Mouse (Mus musculus) cerebellum, postnatal 4 days (tissue): ENCODE results near the gene Nfxl1.

Experiments used
- DNase-seq, 2 experiments: peaks; one replicate each; pipeline ENCODE4 v3.0.0; 2022; ENCODE audit warnings: low spot score in 2 of 2, mixed read lengths in 1 of 2

The Nfxl1 gene

DNA sequence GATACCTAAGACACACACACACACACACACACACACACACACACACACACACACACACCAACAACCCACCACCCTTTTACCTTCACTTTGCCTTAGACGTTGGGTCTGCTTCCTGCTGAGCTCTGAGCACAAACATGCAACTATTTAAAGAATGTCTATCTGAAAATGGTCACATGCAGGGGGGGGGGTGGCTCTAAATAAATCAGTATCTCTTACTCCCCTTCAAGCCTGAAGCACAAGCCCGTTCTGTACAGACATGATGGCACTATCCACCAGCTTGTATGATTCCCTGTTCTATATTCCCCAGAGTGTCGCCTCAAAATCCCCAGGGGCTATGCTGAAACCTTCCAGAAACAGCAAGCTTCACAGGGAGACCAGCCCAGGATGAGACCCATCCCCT lies 57.7 kb downstream of the Nfxl1 start:
- DNase-seq, result no peak

DNA sequence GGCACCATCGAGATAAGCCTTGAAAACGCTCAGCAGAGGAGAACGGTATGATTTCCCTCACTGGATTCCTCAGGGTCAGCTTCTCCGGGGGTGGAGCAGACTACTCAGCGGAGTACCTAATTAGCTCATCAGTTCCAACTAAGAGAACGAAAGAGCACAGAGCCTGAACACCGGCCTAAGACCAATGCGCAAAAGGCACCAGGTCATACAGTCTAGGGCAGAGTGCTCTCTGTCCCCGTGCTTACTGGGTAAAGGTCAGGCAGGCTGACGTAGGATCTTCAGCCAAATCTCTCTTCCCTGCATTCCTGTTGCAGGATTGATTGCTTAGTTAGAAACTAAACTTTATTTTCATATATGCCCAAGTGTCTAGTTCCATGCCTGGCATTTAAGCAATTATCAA lies 61.2 kb downstream of the Nfxl1 start:
- no peak for DNase-seq

DNA sequence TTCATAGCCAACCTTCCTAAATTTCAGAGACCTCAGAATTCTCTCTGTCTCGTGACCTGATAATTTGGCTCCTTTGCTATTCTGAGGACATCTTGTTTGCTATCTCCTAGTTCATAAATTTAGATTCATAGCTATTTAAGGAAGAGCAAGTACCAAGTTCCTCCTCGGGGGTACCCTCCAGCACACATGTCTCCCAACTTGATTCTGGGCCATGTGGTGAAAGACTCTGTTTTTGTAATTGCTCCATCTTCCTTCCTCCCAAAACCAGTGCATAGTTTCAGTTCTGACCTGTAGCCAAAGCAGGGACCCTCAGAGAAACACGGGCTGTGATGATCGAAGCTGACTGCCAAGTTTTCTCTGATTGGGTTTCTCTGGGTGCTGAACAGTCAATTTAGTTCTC lies 62.7 kb downstream of the Nfxl1 start:
- DNase-seq, result no peak

DNA sequence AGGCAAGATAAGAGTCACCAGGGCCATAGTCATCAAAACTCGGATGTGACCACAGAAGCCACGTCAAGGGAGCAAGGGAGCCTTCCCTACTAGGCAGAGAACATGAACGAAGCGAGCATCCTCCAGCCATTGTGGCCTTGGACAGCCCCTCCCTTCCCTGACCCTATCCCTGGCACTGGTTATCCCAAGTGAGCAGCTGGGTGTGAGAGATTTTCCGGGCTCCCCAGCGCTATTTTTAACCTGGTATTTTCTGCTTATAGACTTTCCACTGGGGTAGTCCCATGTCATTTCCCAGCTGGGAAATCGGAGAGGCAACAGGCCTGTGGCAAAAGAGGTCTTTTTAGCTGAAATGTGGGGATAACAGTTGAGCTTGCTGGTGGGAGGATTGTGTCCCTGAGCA lies 65.6 kb downstream of the Nfxl1 start:
- no peak for DNase-seq

DNA sequence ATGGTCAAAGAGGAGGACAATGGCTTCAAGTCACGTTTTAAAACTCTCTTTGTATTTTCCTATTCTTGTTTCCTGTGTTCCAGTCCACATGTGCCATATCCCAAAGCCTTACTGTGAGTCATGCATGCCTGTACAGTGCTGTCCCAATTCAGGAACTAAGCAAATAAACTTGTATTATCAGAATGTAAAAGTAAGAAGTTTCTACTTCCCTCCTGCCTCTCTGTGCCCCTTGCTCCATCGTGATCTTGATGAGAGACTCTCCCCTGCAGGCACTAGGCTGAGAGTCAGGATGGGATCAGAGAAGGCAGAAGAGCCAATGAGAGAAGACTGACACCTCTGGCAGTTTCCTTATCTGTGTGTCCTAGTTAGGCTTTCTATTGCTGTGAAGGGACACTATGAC lies 68.3 kb downstream of the Nfxl1 start:
- no peak for DNase-seq

DNA sequence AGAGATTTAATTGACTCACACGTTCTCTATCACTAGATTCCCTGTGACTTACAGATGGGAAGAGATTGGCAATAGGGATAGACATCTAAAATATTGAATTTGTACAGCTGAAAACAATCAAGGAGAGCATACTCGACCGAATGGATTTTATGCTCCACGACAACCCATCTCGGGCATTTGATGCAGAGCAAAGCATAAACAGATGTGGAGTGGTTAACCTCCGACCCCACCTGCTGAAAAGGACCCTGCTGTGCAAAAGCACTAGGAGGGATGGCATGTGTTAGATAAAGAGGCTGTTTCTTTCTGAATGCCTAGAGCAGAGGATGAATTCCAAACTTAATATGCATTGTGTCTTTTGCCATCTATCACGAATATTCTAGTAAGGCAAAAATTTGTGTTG lies 79.0 kb downstream of the Nfxl1 start:
- no peak for DNase-seq

DNA sequence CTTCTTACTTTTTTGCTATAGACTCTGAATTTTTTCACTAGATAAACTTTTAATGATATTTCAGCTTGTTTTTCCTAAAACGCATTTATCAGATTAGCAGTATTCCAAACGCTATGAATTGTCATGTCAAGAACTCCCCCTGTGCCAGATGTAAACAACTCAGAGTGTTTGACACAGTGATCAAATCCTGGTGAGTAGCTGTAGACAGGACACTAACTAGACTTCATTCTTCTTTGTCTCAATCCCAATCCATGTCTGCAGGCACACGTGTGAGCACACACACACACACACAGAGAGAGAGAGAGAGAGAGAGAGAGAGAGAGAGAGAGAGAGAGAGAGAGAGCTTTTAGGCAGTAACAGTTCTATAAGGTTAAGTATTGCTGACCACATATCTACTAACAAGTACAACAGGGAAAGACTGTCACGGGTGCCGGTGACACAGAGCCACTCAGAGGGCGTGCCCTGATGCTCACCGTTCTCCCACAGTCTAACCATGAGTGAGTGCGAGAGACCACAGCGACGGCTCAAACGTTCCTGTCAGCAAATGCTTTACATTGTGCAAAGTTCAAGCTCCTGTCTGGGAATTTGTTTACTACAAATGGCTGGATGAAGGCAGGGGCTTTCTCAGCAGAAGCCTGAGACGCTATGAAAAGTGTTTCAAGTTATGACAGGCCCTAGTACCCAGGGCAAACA lies 87.0 kb downstream of the Nfxl1 start:
- no peak for DNase-seq

DNA sequence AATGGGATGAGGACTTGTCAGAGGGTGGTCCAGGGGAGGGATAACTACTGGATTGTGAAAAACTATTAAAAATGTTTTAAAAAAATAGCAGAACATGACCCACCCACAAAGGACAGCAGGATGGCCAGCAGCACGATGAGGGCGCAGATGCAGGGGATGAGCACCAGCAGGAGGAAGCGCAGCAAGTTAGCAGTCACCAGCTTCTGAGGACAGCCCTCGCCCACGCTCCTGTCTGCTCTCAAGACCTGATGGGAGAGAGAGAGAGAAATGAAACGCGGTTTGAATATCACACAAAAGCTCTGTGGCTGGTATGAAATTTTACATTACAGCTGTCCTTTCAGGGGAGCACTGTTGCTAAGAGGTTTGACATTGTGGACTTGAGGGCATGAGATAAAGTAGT lies 87.7 kb downstream of the Nfxl1 start:
- no peak for DNase-seq

DNA sequence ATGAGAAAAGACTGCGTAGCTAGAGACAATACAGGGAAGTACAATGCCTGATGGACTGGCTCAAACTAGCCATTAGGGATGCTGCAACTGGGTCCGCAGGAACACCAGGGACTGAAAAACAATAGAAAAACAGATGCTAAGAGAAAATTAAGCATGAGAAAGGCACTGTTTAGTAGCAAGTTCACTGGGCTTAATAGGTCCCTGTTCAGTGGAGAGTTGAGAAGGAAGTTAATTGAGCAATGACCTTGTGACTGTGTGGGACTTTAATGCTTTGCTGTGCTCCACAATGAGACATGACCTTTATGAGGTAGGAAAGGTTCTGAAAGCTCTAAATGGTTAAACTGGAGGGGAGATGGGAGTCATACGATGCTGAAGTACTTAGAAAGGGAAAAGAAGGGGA lies 94.6 kb downstream of the Nfxl1 start:
- DNase-seq, result no peak
